Mouse (Mus musculus) spleen, adult 12 weeks (tissue): Measurements from ENCODE around the gene Trio.

Experiments used
- DNase-seq: peaks from one replicate; pipeline ENCODE4 v3.0.0; 2022; ENCODE audit warnings: low spot score

Gene Trio

DNA sequence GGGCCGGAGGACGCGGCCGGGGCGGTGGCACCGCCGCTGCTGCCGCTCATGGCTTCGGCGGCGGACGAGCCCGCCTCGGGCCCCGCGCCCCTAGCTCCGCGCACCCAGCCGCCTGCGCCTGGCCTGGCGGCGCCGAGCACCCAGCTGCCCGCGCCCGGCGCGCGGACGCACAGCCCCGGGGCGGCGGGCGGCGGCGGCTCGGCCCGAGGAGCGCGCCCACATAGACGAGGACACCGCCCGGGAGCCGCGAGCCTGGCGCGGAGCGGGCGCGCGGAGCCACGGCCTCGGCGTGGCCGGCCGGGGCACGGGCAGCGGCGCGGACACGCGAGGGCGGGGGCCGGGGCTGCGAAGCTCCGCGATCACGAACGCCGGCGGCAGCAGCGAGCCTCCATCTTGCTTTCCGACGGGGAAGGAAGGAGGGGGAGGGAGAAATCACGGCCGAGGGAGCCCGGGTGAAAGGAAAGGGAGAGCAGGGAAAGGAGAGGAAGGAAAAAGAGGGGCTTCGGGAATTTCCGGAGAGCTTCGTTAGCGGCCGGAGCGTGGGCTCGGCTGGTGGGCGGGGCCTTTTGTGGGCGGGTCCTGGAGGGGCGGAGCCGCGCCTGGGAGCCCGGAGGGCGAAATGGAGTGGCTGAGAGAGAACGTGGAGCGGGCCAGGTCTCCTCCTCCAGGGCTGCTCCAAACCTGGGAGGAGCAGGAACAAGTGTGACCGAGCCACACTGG, at the start of gene Trio:
Trio (minus strand) TSS at position 402 of the 720 bp plus-strand sequence.
- DNase-seq = peak; percentile 55

DNA sequence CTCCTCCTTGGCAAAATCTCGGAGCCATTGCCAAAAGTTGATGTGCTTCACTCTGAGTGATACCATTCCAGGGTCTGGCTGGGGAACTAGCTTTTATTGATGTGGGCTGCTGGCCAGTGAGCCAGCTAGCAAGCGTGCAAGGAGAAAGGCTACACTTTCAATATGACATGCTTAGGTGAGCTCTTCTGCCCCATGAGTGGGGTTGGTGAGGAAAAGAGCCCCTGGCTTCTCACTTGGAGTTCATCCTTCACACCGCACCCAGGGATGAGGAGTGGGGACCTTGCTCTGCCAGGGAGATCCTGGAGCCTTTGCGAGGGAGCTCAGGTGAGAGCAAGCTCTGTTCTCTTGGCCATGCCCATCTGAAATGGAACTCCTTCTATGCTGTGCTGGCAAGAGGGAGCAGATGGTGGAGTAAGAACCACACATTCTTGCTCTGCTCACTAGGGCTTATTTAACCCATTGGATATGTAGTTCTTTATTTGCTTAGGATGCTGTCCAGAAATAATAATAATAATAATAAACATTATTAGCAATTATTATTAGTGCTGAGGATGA, 48.8 kb upstream of the Trio start:
- no peak for DNase-seq

DNA sequence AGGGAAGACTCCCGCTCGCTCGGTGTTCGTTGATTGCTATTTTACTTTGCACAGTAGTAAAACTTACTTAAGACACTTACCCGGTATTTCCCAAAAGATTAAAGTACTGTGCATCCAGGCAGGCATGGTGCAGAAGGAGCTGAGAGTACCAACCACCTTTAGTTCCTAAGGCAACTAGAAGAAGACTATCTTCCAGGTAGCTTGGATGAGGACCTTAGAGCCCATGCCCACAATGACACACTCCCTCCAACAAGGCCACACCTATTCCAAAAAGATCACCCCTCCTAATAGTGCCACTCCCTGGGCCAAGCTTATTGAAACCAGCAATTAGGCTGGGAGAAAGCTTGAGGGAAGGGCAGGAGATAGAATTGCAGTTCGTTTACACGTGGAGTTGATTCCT, 46.0 kb upstream of the Trio start:
- DNase-seq = no peak

DNA sequence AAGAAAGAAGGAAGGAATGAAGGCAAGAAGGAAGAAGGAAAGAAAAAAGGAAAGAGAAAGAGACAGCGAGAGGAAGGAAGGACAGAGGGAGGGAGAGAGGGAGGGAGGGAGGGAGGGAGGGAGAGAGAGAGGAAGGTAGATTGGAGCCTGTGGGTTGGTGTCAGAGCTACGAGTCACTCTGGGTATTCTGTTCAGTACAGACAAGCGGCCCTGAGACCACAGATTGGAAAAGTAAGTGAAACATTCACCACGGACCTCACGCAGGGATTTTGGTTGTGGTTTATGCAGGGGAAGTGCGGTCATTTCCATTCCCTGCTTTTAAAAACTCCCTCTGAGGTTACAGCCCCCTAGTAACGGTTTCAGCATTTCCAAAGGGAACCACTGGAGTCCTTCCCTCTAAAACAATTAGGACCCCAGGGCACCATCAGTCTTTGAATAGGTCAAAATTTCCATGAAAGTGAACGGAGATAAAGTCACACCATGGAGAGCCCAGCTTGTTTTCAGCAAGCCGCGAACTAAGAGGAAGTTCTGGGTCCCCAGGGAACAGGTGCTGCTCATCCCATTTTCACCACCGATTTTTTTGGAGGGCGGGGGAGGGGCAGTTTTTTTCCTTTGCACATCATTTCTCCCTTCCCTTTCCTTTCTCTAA, 45.2 kb upstream of the Trio start:
- no peak for DNase-seq

DNA sequence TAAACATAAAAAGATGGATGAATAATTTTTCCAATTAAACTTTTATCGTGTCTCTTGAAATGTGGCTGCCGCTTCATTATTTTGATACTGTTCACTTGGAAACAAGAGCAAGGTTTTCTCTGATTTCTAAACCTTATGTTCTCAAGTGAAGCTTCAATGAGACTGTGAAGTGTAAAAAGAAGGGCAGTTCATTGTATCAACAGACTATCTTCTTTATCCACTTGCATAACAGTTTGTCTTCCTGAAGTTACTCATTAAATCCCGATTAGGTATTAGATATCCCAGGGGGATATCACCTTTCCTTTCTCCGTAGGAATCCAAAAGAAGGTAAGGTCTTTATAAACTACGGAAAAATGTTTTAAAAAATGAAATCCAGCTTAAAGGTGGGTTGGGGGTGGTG, 44.6 kb upstream of the Trio start:
- DNase-seq = no peak

DNA sequence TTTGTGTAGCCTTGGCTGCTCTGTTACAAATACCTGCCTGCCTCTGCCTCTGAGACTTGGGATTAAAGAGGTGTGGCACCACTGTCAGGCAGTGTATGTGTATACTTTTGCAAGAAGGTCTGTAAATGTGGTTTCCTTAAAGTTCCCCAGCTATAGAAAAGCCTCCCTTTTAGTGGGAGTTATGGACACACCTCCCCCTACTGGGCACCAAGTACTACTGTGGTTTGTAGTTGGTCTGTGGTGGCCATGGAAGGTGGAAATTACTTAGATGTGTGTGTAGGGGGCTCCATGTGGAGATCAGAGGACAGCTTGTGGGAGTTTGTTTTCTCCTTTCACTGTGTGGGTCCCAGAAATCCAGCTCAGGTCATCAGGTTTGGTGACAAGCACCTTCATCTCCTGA, 41.7 kb upstream of the Trio start:
- DNase-seq = no peak

DNA sequence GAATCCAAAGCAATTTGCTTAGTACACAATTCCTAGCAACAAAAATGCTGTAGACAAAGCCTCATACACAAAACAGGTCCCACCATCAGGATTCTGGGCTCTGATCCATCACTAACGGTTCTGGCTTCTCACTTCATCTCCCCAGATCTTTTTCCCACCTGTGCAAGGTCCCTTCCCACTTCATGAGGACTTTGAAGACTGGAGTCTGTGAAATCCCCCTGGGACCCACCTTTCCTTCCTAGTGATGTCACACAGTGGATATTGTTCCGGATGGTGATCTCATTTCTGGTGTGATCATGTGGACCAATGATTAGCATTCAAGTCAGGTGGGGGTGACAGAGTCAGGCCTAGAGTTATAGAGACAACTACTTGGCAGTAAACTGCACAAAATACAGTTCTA, 40.8 kb upstream of the Trio start:
- DNase-seq = no peak

DNA sequence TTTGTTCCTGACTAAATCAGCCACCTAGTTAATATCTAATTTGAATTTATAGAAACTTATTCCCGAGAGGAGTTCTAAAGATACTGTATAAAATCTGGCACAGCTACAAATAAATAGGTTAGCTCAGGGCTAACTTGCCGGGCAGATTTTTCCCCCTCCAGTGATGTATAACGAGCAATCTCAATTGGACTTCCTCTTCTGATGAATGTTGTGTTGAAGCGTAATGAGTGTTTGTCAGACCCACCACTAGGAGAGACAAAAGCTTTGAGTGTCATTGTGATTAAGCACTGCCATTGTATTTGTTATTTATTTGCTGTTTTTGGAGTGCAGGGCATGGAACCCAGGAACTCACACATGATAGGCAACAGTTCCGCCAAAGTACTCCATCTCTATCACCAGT, 39.9 kb upstream of the Trio start:
- no peak for DNase-seq

DNA sequence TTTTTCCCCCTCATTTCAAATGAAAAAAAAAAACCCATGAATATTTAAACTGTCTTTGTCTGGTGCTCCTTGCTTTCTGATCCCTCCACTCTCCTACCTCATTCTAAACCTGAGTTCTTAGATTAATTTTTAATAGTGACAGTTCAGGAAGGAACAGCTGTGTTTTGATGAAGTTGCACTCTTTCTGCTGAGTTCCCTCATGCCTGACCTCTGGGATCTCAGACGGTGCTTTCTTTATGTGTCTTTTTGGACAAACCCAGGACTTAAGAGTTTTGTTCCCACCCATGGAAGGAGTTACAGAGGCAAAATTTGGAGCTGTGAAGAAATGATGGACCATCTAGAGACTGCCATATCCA, 39.1 kb upstream of the Trio start:
- DNase-seq = no peak

DNA sequence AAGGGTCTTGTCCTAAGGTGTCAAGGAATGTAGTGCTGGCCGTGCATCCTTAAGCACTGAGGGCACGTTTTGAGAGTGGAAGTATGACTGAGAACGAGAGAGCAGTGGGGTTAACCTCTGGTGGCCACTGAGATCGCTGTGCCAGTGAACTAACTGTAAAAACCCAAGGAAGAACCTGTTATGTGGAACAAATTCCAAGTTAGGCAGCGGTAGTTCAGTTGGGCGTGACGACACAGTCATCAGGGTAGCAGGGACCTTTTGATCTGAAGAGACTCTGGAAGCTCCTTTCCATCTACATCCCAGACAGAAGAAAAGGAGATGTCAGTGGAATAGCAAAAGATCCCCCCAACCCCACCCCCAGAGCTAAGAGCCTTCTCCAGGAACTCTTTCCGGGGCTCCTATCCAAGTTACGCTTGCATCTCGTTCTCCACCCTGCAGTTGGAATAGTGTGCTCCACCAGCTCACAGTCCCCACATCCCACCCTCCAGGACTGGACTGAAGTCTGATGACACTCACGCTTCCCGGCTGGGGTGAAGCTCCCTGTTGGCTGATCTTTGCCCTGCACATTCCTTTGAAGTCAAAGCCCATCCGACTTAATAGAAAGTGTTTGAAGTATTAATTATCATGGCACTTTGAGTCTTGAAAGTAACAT, 38.6 kb upstream of the Trio start:
- no peak for DNase-seq

DNA sequence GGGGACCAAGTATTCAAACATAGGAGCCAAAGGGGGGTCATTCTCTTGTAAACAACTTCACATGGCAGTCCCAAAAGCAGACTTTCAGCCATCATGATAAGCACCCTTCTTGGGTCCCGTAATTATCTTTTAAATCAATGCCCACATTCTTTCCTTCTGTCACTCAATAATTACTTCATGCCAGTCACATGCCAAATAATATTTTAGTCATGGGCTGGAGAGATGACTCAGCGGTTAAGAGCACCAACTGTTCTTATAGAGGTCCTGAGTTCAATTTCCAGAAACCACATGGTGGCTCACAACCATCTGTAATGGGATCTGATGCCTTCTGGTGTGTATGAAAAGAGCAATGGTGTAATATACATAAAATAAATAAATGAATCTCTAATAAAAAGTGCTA, 37.8 kb upstream of the Trio start:
- no peak for DNase-seq

DNA sequence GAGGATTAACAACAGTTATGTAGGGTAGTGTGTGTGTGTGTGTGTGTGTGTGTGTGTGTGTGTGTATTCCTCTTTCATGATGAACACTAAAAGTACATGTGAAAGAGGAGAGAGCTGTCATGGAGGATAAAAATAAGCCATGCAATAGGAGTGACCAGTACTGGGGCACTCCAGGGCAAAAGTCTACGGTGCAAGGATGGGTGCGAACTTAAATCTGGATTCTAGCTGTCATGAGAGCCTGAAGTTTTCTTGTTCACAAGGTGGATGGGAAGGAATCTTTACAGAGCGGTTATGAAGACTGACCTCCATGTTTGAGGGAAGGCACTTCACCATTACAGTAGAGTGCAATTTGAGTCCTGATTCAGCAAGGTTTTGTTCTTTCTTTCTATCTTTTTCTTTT, 36.4 kb upstream of the Trio start:
- DNase-seq = no peak

DNA sequence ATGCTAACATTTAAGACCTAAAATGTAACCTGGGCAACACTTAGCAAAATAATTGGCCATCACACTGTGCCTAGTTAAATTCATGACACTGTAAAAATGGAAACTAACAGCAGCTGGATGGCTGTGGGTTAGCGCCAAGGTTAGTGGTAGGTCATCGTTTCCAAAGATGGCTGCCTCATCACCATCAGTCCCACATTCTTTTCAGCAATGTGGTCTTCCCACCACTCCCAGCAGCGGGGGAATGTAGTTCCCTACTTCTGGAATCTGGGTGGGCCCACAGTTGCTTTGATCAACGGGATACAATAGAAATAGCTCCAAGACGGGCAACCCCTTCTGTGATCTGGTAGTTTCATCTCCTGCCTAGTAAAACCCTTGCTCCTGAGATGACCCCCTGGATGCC, 35.3 kb upstream of the Trio start:
- DNase-seq = no peak

DNA sequence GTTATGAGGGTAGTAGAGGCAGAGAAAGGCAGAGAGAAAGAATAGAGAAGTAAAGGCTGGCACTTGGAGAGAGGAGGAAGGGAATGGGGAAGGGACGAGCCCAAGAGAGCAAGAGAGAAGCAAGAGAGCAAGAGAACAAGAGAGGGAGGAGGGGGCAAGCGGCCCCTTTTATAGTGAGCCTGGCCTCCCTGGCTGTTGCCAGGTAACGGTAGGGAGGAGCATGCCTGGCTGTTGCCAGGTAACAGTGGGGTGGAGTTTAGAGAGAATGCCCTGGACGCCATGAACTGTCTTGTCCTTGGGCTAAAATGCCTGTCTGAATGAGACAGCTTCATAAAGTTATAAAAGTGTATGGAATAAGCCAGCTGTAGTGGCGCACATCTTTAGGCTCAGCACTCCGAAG, 34.8 kb upstream of the Trio start:
- no peak for DNase-seq

DNA sequence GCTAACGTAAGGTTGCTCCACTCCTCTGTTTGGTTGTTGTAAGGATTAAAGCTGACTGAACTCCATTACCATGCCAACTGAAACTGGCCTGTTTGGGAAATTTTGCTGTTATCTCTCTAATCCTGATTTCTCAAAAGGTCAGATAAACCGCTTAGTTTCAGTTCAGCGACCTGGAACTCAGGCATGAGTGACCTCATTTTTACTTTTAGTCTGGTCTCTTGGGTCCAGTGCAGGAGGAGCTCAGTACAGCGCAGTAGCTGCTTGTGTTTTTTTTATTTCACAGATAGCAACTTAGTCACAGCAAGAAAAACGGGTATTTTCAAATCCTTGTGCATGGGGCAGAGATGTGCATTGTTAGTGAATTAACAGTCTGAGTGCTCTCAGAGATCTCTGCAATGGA, 31.9 kb upstream of the Trio start:
- DNase-seq = no peak

DNA sequence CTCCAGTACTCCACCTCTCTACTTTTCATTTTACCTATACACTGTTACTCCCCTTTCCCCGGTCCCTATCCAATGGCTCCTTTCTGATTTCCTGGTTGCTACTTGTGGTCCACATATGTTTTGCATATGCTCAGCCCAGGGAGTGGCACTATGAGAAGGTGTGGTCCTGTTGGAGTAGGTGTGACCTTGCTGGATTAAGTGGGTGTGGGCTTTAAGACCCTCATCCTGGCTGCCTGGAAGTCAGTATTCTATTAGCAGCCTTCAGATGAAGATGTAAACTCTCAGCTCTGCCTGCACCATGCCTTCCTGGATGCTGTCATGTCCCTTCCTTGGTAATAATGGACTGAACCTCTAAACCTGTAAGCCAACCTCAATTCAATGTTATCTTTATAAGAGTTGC, 29.1 kb upstream of the Trio start:
- DNase-seq = no peak

DNA sequence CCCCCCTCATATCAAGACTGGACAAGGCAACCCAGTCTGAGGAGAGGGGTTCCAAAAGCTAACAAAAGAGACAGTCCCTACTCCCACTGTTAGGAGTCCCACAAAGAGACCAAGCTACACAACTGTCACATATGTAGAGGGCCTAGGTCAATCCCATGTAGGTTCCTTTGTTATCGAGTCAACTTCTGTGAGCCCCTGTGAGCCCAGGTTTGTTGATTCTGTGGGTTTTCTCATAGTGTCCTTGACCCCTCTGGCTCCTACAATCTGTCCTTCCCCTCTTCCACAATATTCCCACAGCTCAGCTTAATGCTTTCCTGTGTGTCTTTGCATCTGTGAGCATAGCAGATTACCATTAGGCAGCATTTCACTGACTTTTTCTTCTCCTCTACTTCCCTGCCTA, 28.5 kb upstream of the Trio start:
- no peak for DNase-seq

DNA sequence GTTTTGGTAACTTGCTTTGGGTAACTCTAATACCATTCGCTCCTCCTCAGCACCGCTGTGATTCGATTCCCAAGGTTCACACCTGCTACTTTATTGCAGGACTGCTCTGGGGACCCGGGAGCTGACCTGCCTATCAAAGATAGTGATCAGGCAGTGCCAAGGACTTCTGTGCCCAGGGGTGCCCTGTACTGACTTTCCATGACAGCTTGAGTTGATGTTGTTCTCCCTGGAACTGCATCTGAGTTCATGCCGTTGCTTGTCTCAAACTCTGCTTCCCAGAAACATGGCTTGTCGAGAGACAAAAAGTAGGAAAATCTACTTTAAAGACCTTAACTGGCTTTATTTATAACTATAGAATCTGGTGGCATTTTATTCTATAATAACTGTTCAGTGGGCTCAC, 27.6 kb upstream of the Trio start:
- DNase-seq = no peak

DNA sequence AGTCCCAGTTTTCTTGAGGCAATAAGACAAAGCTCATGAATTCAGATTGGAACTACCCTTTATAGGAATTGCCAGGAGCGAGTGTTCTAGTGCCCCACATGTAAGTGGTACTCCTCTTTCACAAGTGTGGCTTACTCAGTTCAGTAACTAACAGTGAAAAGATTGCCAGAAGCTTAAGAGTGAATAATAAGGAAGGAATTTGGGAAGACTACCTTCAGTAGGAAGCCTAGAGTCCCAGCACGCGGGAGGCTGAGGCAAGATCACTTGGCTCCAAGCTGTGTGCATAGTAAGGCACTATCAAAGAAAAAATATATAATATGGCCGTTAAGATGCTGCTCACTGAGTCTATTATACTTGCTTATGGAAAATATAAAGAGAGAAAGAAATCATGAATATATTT, 26.2 kb upstream of the Trio start:
- DNase-seq = no peak

DNA sequence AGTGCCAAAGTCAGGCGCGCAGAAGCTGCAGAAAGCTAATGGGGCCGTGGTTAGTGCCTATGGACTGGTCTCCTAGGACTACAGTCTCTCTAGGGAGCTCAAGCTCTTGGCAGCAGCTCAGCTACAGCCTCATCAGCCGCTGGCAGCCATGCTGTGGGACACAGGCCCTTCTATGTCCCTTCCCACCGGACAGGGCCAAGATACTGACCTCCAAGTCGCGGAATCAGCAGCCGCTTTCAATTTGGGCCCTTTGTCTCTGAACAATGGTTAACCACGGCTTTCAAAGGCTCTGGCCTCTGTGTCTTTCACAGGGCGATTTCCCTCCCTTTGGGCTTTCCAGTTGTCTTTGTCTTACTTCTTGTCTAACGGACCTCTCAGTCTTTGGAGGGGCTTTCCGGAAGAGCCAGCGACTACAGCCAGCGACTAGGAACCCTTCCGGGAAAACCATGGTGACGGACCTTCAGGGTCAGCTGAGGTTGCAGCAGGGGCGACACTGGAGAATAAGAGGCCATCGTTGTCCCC, 25.5 kb upstream of the Trio start:
- DNase-seq = no peak

DNA sequence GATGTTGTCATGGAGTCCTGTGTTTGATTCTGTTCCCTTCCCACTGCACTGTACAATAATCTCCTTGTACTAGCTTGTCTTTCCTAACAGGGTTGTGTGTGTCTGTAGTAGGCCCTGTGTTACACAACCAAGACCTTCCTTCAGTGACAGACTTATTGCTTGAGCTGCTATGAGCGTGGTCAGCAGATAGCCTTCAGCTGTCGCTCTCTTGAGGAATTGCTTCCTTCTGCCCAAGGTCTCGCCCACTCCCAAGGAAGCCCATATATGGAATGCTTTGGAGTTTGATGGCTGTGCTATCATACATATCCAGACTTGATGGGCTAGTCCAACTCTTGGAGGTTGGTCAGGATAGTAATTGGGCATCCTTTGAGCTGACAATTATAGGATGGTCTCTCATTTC, 22.1 kb upstream of the Trio start:
- DNase-seq = no peak

DNA sequence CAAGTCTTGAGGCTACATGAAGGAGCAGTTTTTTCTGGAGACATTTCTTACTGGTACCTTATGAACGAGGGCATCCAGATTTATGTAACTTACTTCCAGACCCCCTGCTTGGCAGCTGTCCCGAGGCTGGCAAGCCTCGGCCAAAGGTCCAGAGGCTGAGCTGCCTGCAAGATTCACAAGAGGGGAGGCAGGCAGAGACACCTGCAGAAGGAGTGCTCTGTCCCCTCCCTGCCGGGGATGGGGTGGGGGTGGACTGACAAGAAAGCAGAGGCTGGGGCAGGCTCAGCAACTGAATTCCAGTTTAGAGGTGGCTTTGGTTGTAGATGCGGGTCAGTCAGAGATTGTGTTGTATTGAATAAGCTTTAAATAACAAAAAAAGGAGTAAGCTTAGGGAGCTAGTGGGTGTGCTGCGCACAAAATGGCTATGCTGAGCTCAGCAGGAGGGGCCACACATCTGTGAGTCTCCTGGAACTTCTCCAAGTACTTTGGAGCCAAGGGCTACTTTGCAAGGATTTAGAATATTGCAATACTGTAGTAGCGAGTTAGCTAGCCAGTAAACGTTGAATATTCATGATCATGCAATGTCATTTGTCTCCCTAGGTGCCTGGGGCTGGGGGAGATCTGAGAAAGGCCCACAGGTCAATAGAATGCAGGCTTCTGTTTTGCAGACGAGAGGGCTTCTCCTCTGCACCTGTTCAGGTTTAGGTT, 15.7 kb upstream of the Trio start:
- DNase-seq = no peak

DNA sequence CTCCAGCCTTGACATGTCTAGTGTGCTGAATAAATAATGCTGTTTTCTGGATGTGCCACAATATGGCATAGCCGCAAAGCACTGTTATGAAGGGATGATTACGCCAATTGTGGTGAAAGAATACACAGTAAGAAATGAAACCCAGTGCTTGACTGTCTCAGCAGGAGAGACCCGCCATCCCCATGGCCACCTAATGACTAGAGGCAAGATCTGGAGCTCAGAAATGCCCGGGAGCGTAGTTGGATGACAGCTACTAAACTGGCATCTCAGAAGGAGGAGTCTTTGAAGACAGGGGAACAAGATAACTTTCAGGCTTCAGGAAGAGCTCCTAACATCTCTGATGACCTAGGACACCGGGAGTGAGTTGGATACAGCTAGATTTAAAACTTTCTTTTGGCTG, 12.0 kb upstream of the Trio start:
- DNase-seq = no peak
